Mouse (Mus musculus) left cerebral cortex, adult 2 months (tissue): ENCODE measurements around the gene Rtl4. TPM values are rescaled to one million over a fixed set of nuclear protein-coding genes. Genes with fewer than 3 reads are reported as not detected.

Source experiments
- DNase-seq, 2 experiments: peaks; one replicate each; pipeline ENCODE4 v3.0.0; 2021 to 2022; ENCODE audit warnings: low spot score in 2 of 2, mixed read lengths in 1 of 2; ENCODE audit errors: extremely low spot score in 1 of 2
- H3K27ac ChIP-seq: fragments of 200-600 bp; 2 replicates; pipeline ENCODE4 v1.8.1; 2022
- H3K4me3 ChIP-seq: fragments of 200-600 bp; 2 replicates; pipeline ENCODE4 v1.8.1; 2022
- CTCF ChIP-seq: fragments of 200-600 bp; IDR thresholded peaks from 2 replicates; pipeline ENCODE4 v1.8.1; 2022; ENCODE audit warnings: antibody characterized with exemption, mild to moderate bottlenecking, moderate library complexity
- intact Hi-C: fragments of 180-260 bp; cut with DNase I; formaldehyde crosslinking; loops from one replicate; pipeline ENCODE4 v1.15.1; 2025
- microRNA-seq, 2 experiments: library from miRNA; unstranded; fragments of <30 nt; microRNA quantifications; one replicate each; pipeline ENCODE4 v1.2.0; 2021
- total RNA-seq, 2 experiments: library from RNA; stranded (reverse); gene quantifications; 2 replicates each; pipeline ENCODE4 v1.2.3; 2021

Gene Rtl4
- total RNA-seq, 2 experiments from 2014 or later: 1.9 to 2.7 TPM

GRCm38 (mm10) chrX:145089802-145090201, 401.1 kb downstream of the Rtl4 start:
- intact Hi-C loops: no loop called here
- no peak for DNase-seq
- Histone ChIP-seq H3K27ac (no peak overlapping the region), H3K4me3 (no peak overlapping the region)
- TF ChIP-seq CTCF: no peak

GRCm38 (mm10) chrX:145090360-145090759, 401.7 kb downstream of the Rtl4 start:
- TF ChIP-seq CTCF: no peak
- intact Hi-C loops: no loop called here
- H3K4me3 ChIP-seq: no peak overlapping the region
- no peak for DNase-seq
- no peak overlapping the region for H3K27ac ChIP-seq

GRCm38 (mm10) chrX:145090964-145091363, 402.3 kb downstream of the Rtl4 start:
- DNase-seq: no peak
- TF ChIP-seq CTCF: no peak
- H3K27ac ChIP-seq: no peak overlapping the region
- H3K4me3 ChIP-seq: no peak overlapping the region
- intact Hi-C loops: no loop called here

Small RNAs within 50 kb of the gene (microRNA-seq; reads per million reads assigned to microRNA genes)
- gene Mir3472: 0 reads per million in 2 experiments

Other genes with a start within 250 kb of the Rtl4 start
- not detected for gene Trpc5os, start 232.3 kb upstream of the Rtl4 start, total RNA-seq
- gene Trpc5, start 727 bp upstream of the Rtl4 start, total RNA-seq: 10 to 100 TPM; 15.3 to 18.2 TPM